Mouse (Mus musculus): ENCODE data around the gene Igdcc4. TPM values are rescaled to one million over a fixed set of nuclear protein-coding genes. Genes with fewer than 3 reads are reported as not detected.
A peak's percentile ranks its signal among the peaks of the same experiment; 100 is the strongest.

Igdcc4 gene
- total RNA-seq, 1 experiment, result 8.8 TPM

DNA sequence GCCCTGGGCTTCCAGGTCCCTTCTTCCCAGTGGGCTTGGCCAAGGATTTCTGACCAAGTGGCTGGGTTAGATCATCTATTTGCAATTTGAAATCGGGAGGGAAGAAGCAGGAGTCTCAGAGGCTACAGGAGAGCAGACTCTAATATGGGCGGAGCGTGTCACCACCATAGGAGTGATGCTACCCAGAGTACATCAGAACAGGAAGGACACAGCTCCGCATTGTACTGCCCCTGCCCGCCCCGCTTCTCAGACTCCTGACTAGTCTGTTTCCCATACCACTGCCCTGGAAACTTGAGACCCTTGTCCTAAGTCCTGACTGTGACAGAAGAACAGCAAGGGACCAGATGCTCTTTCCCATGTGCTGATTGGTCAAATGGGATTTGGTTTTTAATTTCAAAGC, 56.3 kb downstream of the Igdcc4 start:
- H3K9me3 ChIP-seq (ENCODE audit: control insufficient read depth, insufficient read depth, low read depth, low read length), result no peaks in the 10 kb centered on the region
- H3K36me3 ChIP-seq (ENCODE audit: control insufficient read depth, insufficient read depth, low read length, poor library complexity, severe bottlenecking), result no peaks in the 10 kb centered on the region
- in situ Hi-C loops (cut with MboI; ENCODE audit: low sequenced_read_pairs in 2 of 2, unreplicated experiment in 2 of 2), result no loop called here
- no peak overlapping the region for H3K27ac ChIP-seq (ENCODE audit: insufficient read depth, low read depth, low read length, poor library complexity, severe bottlenecking)
- H3K4me1 ChIP-seq (ENCODE audit: control insufficient read depth in 2 of 2, insufficient read depth in 2 of 2, low read length in 2 of 2, poor library complexity in 1 of 2), result peaks cover 12 to 47% of the 10 kb centered on the region in 2 experiments
- H3K9ac ChIP-seq (ENCODE audit: insufficient read depth, low read depth, low read length, poor library complexity, severe bottlenecking), result no peak overlapping the region
- no peak overlapping the region for H3K4me3 ChIP-seq (ENCODE audit: insufficient read depth in 1 of 2, low read depth in 1 of 2, low read length in 2 of 2, poor library complexity in 1 of 2, severe bottlenecking in 1 of 2)
- no peak for TF ChIP-seq CHD2 (IDR thresholded peaks at IDR 0.05; ENCODE audit: low read depth, low read length)
- no peak for TF ChIP-seq ZC3H11A (IDR thresholded peaks at IDR 0.05; ENCODE audit: borderline replicate concordance, low read depth, low read length)
- no peak for TF ChIP-seq ZNF384 (IDR thresholded peaks at IDR 0.05; ENCODE audit: low read depth, low read length)
- DNase-seq (ENCODE audit: low read depth, low spot score), result no peak

DNA sequence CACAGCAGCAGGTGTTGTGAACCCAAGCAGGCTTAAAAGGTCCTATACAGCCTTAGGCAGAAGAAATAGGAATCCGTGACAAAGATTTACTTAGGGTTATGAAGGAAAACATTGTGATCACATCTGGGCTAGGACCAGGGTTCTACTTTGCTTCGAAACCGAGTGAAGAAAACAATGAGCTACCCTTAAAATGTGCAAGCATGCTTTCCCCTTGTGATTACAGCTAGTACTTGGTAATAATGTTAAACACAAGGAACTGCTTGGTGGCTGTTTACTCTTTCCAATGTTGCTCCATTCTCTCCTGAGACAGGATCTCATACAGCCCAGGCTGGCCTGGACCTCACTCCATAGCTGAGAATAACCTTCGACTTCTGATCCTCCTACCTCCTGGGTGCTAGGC, 59.9 kb downstream of the Igdcc4 start:
- Histone ChIP-seq H3K4me3 (ENCODE audit: insufficient read depth in 1 of 2, low read depth in 1 of 2, low read length in 2 of 2, poor library complexity in 1 of 2, severe bottlenecking in 1 of 2) (no peak overlapping the region), H3K9me3 (ENCODE audit: control insufficient read depth, insufficient read depth, low read depth, low read length) (no peaks in the 10 kb centered on the region), H3K9ac (ENCODE audit: insufficient read depth, low read depth, low read length, poor library complexity, severe bottlenecking) (no peak overlapping the region), H3K4me1 (ENCODE audit: control insufficient read depth in 2 of 2, insufficient read depth in 2 of 2, low read length in 2 of 2, poor library complexity in 1 of 2) (peaks cover 16 to 30% of the 10 kb centered on the region in 2 experiments), H3K36me3 (ENCODE audit: control insufficient read depth, insufficient read depth, low read length, poor library complexity, severe bottlenecking) (no peaks in the 10 kb centered on the region), H3K27ac (ENCODE audit: insufficient read depth, low read depth, low read length, poor library complexity, severe bottlenecking) (no peak overlapping the region)
- no peak for DNase-seq (ENCODE audit: low read depth, low spot score)
- in situ Hi-C loops (cut with MboI; ENCODE audit: low sequenced_read_pairs in 2 of 2, unreplicated experiment in 2 of 2), result no loop called here
- TF ChIP-seq CHD2 (IDR thresholded peaks at IDR 0.05; ENCODE audit: low read depth, low read length), result no peak
- no peak for TF ChIP-seq ZNF384 (IDR thresholded peaks at IDR 0.05; ENCODE audit: low read depth, low read length)
- no peak for TF ChIP-seq ZC3H11A (IDR thresholded peaks at IDR 0.05; ENCODE audit: borderline replicate concordance, low read depth, low read length)
- no peak for TF ChIP-seq MAFK (IDR thresholded peaks at IDR 0.05; ENCODE audit: insufficient read depth, low read depth, low read length)
- TF ChIP-seq HCFC1 (IDR thresholded peaks at IDR 0.05; ENCODE audit: borderline replicate concordance, insufficient read depth, low read length), result no peak

DNA sequence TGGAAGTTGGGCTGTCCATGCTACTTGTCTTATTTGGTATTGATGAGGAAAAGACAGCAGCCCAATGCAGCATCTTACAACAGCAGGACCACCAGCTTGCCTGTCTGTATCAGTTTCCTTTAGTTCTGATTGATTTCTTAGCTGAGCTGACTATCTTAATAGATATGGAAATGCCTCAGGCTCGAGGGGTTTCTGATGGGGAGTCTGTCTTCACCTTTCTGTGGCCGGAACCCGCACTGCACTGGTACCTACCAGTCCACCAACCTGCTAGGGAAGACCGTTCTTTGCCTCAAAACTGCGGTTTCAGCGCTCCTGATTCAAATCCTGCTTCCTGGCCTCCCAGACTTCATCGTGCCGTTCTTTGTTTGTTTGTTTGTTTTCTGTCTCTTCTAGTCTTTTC, 60.6 kb downstream of the Igdcc4 start:
- H3K36me3 ChIP-seq (ENCODE audit: control insufficient read depth, insufficient read depth, low read length, poor library complexity, severe bottlenecking), result no peaks in the 10 kb centered on the region
- TF ChIP-seq ZC3H11A (IDR thresholded peaks at IDR 0.05; ENCODE audit: borderline replicate concordance, low read depth, low read length) (no peak), HCFC1 (IDR thresholded peaks at IDR 0.05; ENCODE audit: borderline replicate concordance, insufficient read depth, low read length) (no peak), ZNF384 (IDR thresholded peaks at IDR 0.05; ENCODE audit: low read depth, low read length) (no peak), MAFK (IDR thresholded peaks at IDR 0.05; ENCODE audit: insufficient read depth, low read depth, low read length) (no peak)
- DNase-seq (ENCODE audit: low read depth, low spot score), result no peak
- no peak overlapping the region for H3K9ac ChIP-seq (ENCODE audit: insufficient read depth, low read depth, low read length, poor library complexity, severe bottlenecking)
- in situ Hi-C loops (cut with MboI; ENCODE audit: low sequenced_read_pairs in 2 of 2, unreplicated experiment in 2 of 2), result no loop called here
- H3K9me3 ChIP-seq (ENCODE audit: control insufficient read depth, insufficient read depth, low read depth, low read length), result no peaks in the 10 kb centered on the region
- peaks cover 16 to 24% of the 10 kb centered on the region in 2 experiments for H3K4me1 ChIP-seq (ENCODE audit: control insufficient read depth in 2 of 2, insufficient read depth in 2 of 2, low read length in 2 of 2, poor library complexity in 1 of 2)
- no peak overlapping the region for H3K4me3 ChIP-seq (ENCODE audit: insufficient read depth in 1 of 2, low read depth in 1 of 2, low read length in 2 of 2, poor library complexity in 1 of 2, severe bottlenecking in 1 of 2)
- H3K27ac ChIP-seq (ENCODE audit: insufficient read depth, low read depth, low read length, poor library complexity, severe bottlenecking), result no peak overlapping the region

DNA sequence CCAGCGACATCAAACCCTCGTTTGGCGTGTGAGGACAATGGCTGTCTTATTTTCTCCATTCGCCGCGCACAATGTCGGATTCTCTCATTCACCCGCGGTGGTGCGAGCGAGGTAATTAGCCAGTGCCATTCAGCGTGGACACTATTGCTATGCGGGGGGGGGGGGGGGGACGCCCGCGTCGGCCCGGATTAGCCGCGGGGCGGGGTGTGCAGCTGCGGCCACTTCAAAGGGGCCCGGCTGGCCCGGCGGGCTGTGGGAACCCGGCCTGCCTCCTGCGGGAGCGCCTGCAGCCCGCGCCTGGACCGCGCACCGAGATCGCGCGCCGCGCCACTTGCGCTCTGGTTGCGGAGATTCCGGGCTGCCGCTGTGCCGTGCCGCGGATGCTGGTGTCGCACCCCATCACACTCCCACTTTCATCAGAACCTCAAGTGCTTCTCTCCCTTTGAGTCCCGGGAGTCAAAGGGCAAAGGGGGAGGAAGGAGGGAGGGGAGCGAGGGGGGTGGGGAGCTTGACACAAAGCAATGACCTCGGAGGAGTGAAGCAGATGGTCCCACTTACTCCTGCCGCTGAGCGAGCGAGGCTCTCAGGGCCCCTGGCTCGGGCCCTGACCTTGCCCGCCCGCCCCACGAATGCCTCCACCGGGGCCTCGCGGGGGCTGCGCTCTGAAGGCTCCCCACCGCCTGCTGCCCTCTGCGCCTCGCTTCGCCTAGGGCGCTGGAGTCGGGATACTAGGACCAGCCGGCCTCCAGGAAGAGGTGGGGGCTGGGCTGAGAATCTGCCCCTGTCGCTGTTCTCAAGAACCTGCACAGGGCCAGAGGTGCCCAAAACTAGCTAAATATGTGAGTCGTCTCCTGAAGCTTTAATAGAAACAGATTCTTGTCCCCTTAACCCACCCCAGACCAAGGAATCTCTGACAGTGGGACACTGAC, 61.7 kb downstream of the Igdcc4 start:
- peak overlapping the region; percentile 71 for H3K9ac ChIP-seq (ENCODE audit: insufficient read depth, low read depth, low read length, poor library complexity, severe bottlenecking)
- H3K4me1 ChIP-seq (ENCODE audit: control insufficient read depth in 2 of 2, insufficient read depth in 2 of 2, low read length in 2 of 2, poor library complexity in 1 of 2), result peaks cover 9 to 16% of the 10 kb centered on the region in 2 experiments; a peak in 3 of 4 replicates
- TF ChIP-seq MAFK (IDR thresholded peaks at IDR 0.05; ENCODE audit: insufficient read depth, low read depth, low read length) (no peak), CHD2 (IDR thresholded peaks at IDR 0.05; ENCODE audit: low read depth, low read length) (no peak), HCFC1 (IDR thresholded peaks at IDR 0.05; ENCODE audit: borderline replicate concordance, insufficient read depth, low read length) (no peak), ZC3H11A (IDR thresholded peaks at IDR 0.05; ENCODE audit: borderline replicate concordance, low read depth, low read length) (no peak), ZNF384 (IDR thresholded peaks at IDR 0.05; ENCODE audit: low read depth, low read length) (no peak)
- no peak for DNase-seq (ENCODE audit: low read depth, low spot score)
- peak overlapping the region; percentile 71 to 80 for H3K4me3 ChIP-seq (ENCODE audit: insufficient read depth in 1 of 2, low read depth in 1 of 2, low read length in 2 of 2, poor library complexity in 1 of 2, severe bottlenecking in 1 of 2)
- in situ Hi-C loops (cut with MboI; ENCODE audit: low sequenced_read_pairs in 2 of 2, unreplicated experiment in 2 of 2), result no loop called here
- no peak overlapping the region for H3K27ac ChIP-seq (ENCODE audit: insufficient read depth, low read depth, low read length, poor library complexity, severe bottlenecking)
- no peaks in the 10 kb centered on the region for H3K36me3 ChIP-seq (ENCODE audit: control insufficient read depth, insufficient read depth, low read length, poor library complexity, severe bottlenecking)
- H3K9me3 ChIP-seq (ENCODE audit: control insufficient read depth, insufficient read depth, low read depth, low read length), result no peaks in the 10 kb centered on the region
